Mouse (Mus musculus): ENCODE data around the gene Mad1l1.

The Mad1l1 gene

GRCm38 (mm10) chr5:140263754-140264749 is 57.3 kb downstream of the Mad1l1 start:
- in situ Hi-C loops (cut with MseI, MboI) = no loop called here

GRCm38 (mm10) chr5:140262401-140262800 is 59.0 kb downstream of the Mad1l1 start:
- in situ Hi-C loops (cut with MseI, MboI) = no loop called here

- in situ Hi-C loops (cut with MseI, MboI) = no loop called here
Measured at GRCm38 (mm10) chr5:140261313-140261712, 60.0 kb downstream of the Mad1l1 start.

GRCm38 (mm10) chr5:140258633-140259032 is 62.7 kb downstream of the Mad1l1 start:
- in situ Hi-C loops (cut with MseI, MboI) = no loop called here

- in situ Hi-C loops (cut with MseI, MboI) = no loop called here
Measured at GRCm38 (mm10) chr5:140258035-140258434, 63.3 kb downstream of the Mad1l1 start.

- in situ Hi-C loops (cut with MseI, MboI) = no loop called here
Measured at GRCm38 (mm10) chr5:140257439-140257838, 63.9 kb downstream of the Mad1l1 start.

GRCm38 (mm10) chr5:140256685-140257084 is 64.7 kb downstream of the Mad1l1 start:
- in situ Hi-C loops (cut with MseI, MboI) = no loop called here

- in situ Hi-C loops (cut with MseI, MboI) = no loop called here
Measured at GRCm38 (mm10) chr5:140255265-140255664, 66.1 kb downstream of the Mad1l1 start.

- in situ Hi-C loops (cut with MseI, MboI) = no loop called here
Measured at GRCm38 (mm10) chr5:140254656-140255055, 66.7 kb downstream of the Mad1l1 start.

- in situ Hi-C loops (cut with MseI, MboI) = no loop called here
Measured at GRCm38 (mm10) chr5:140251989-140252388, 69.4 kb downstream of the Mad1l1 start.

- in situ Hi-C loops (cut with MseI, MboI) = no loop called here
Measured at GRCm38 (mm10) chr5:140250370-140250769, 71.0 kb downstream of the Mad1l1 start.

- in situ Hi-C loops (cut with MseI, MboI) = no loop called here
Measured at GRCm38 (mm10) chr5:140249359-140250062, 71.8 kb downstream of the Mad1l1 start.

- in situ Hi-C loops (cut with MseI, MboI) = no loop called here
Measured at GRCm38 (mm10) chr5:140248101-140248500, 73.3 kb downstream of the Mad1l1 start.

- in situ Hi-C loops (cut with MseI, MboI) = no loop called here
Measured at GRCm38 (mm10) chr5:140240235-140240634, 81.1 kb downstream of the Mad1l1 start.

- in situ Hi-C loops (cut with MseI, MboI) = no loop called here
Measured at GRCm38 (mm10) chr5:140238880-140239279, 82.5 kb downstream of the Mad1l1 start.

- in situ Hi-C loops (cut with MseI, MboI) = no loop called here
Measured at GRCm38 (mm10) chr5:140230818-140231217, 90.5 kb downstream of the Mad1l1 start.

- in situ Hi-C loops (cut with MseI, MboI) = no loop called here
Measured at GRCm38 (mm10) chr5:140228306-140228705, 93.0 kb downstream of the Mad1l1 start.

GRCm38 (mm10) chr5:140226871-140227270 is 94.5 kb downstream of the Mad1l1 start:
- in situ Hi-C loops (cut with MseI, MboI) = no loop called here

- in situ Hi-C loops (cut with MseI, MboI) = no loop called here
Measured at GRCm38 (mm10) chr5:140225881-140226280, 95.5 kb downstream of the Mad1l1 start.

GRCm38 (mm10) chr5:140225103-140225502 is 96.2 kb downstream of the Mad1l1 start:
- in situ Hi-C loops (cut with MseI, MboI) = no loop called here

- in situ Hi-C loops (cut with MseI, MboI) = no loop called here
Measured at GRCm38 (mm10) chr5:140223070-140224053, 98.0 kb downstream of the Mad1l1 start.
